Mouse (Mus musculus): ENCODE results near the gene Tbc1d4.

GRCm38 (mm10) chr14:101469475-101470093, 139.4 kb downstream of the Tbc1d4 start:
- TF ChIP-seq CTCF (IDR thresholded peaks at IDR 0.05; ENCODE audit: low read depth, low read length) (no peak), EP300 (IDR thresholded peaks at IDR 0.05; ENCODE audit: insufficient read depth, low read depth, low read length) (no peak)

Measured in ES-Bruce4 (cell line).